Comparison of ENCODE assay signal across 9 mouse cellular contexts in the genomic region with DNA sequence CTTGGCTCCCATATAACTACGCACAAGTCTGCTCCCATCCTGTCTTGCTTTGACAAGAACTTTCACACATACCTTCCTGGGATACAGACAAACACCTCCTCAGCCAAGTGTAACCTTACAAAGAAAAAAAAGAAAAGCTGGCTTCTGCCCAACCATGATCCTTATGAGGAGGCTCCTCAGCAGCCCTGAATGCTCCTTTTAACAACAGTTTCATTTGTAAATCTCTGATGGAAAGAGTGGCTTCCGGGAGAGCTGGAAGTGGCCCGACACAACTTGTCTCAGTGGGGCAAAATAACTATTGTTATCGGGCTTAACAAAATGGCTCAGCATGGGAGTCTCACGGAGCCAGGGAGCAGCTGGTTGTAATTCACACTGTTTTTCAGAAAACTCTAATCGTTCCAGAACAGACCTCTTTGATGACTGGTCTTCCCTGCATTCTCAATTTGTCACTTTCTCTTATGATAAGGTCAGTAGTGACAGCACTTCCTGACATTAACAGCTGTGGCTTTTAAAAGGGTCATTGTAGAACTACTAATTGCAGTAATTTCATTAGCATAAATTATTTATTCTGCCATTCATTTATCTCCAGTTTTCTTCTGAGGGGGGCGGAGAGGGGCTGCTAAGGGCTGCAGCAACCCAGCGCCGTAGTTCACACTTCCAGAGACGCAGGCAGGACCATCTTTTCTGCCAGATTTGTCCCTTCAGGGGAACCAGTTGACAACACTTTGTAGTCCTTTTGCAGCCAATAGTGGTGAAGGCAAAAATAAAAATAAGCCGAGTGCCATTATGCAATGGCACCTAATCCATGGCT.
DNase-seq lines count a peak whose midpoint lies in the region; ATAC-seq and TF ChIP-seq lines count a peak whose summit lies in the region.
"Had no signal": no experiment of that assay in that cellular context is flagged by ENCODE, and none has a peak within 500 bp of the region (broad histone marks: within the 10 kb centered on the region; RNA-seq: fewer than 3 reads in every experiment).

No protein-coding gene starts in this region.

- peaks cover 18% of the 10 kb centered on the region for H3K27me3 ChIP-seq in heart, embryonic 12.5 days (replicated peaks)
- H3K27me3 ChIP-seq in forebrain, embryonic 11.5 days (ENCODE audit: control insufficient read depth, insufficient read depth, low read length): peaks cover 7% of the 10 kb centered on the region; the same call in 1 of the 2 replicates
- no peaks in the 10 kb centered on the region for H3K27me3 ChIP-seq in liver, embryonic 15.5 days
- no peaks in the 10 kb centered on the region for H3K27me3 ChIP-seq in thymus, adult 2 months (ENCODE audit: control insufficient read depth, insufficient read depth, low read length)

- H3K36me3 ChIP-seq in heart, embryonic 12.5 days: no peaks in the 10 kb centered on the region
- no peaks in the 10 kb centered on the region for H3K36me3 ChIP-seq in ES-E14 (ENCODE audit: control insufficient read depth, insufficient read depth, low read length, poor library complexity, severe bottlenecking)
- no peaks in the 10 kb centered on the region for H3K36me3 ChIP-seq in forebrain, embryonic 11.5 days (ENCODE audit: control insufficient read depth, insufficient read depth, low read length)
- H3K36me3 ChIP-seq in liver, embryonic 15.5 days (replicated peaks): no peaks in the 10 kb centered on the region
- H3K36me3 ChIP-seq in thymus, adult 2 months (ENCODE audit: control insufficient read depth, insufficient read depth, low read length): no peaks in the 10 kb centered on the region

- no peak for TF ChIP-seq CTCF in thymus, adult 2 months (IDR thresholded peaks at IDR 0.05; ENCODE audit: borderline replicate concordance, control insufficient read depth, extremely low read depth, insufficient read depth, low read length, poor library complexity)
- no peak for TF ChIP-seq CTCF in lung, adult 2 months (IDR thresholded peaks at IDR 0.05; ENCODE audit: insufficient read depth, low read length)

- in situ Hi-C loops in ES-E14 (cut with MboI; ENCODE audit: low sequenced_read_pairs in 2 of 2, unreplicated experiment in 2 of 2): no loop called here

- 2% methylated on average over 11 of the region's 11 CpGs for WGBS in heart, embryonic 12.5 days
- WGBS in forebrain, embryonic 11.5 days: 5% methylated on average over 11 of the region's 11 CpGs
- 17% methylated on average over 11 of the region's 11 CpGs for WGBS in liver, embryonic 15.5 days (ENCODE audit: insufficient replicate concordance)
- 63% methylated on average over 11 of the region's 11 CpGs for WGBS in thymus, adult 2 months
- 24% methylated on average over 11 of the region's 11 CpGs for WGBS in lung, adult 2 months

- no peaks in the 10 kb centered on the region for H3K9me3 ChIP-seq in heart, embryonic 12.5 days (replicated peaks)
- no peaks in the 10 kb centered on the region for H3K9me3 ChIP-seq in ES-E14 (ENCODE audit: control insufficient read depth, insufficient read depth, low read depth, low read length)
- H3K9me3 ChIP-seq in forebrain, embryonic 11.5 days (ENCODE audit: control insufficient read depth, low read length): no peaks in the 10 kb centered on the region
- no peaks in the 10 kb centered on the region for H3K9me3 ChIP-seq in liver, embryonic 15.5 days (replicated peaks)

- no peak for TF ChIP-seq POLR2A in thymus, adult 2 months (IDR thresholded peaks at IDR 0.05; ENCODE audit: control insufficient read depth, extremely low read depth, insufficient read depth, low read length, poor library complexity)
- no peak for TF ChIP-seq POLR2A in lung, adult 2 months (IDR thresholded peaks at IDR 0.05; ENCODE audit: borderline replicate concordance, extremely low read depth, low read depth, low read length)

- H3K27ac ChIP-seq in heart, embryonic 12.5 days (ENCODE audit: poor library complexity, severe bottlenecking): no peak overlapping the region
- H3K27ac ChIP-seq in ES-E14 (ENCODE audit: insufficient read depth, low read depth, low read length, poor library complexity, severe bottlenecking): no peak overlapping the region
- H3K27ac ChIP-seq in forebrain, embryonic 11.5 days (ENCODE audit: low read depth, low read length): no peak overlapping the region
- H3K27ac ChIP-seq in liver, embryonic 15.5 days (replicated peaks): no peak overlapping the region
- no peak overlapping the region for H3K27ac ChIP-seq in thymus, adult 2 months (ENCODE audit: control insufficient read depth, insufficient read depth, low read length)

- H3K4me1 ChIP-seq in heart, embryonic 12.5 days (replicated peaks): peaks cover 8% of the 10 kb centered on the region; the same call in 1 of the 2 replicates
- no peaks in the 10 kb centered on the region for H3K4me1 ChIP-seq in ES-E14 (ENCODE audit: control insufficient read depth in 2 of 2, insufficient read depth in 2 of 2, low read length in 2 of 2, poor library complexity in 1 of 2)
- peaks cover 2% of the 10 kb centered on the region; the same call in 1 of the 2 replicates for H3K4me1 ChIP-seq in forebrain, embryonic 11.5 days (replicated peaks; ENCODE audit: control insufficient read depth, insufficient read depth, low read length)
- no peaks in the 10 kb centered on the region for H3K4me1 ChIP-seq in liver, embryonic 15.5 days (replicated peaks)
- no peaks in the 10 kb centered on the region for H3K4me1 ChIP-seq in thymus, adult 2 months (replicated peaks; ENCODE audit: control insufficient read depth, insufficient read depth, low read length)
- H3K4me1 ChIP-seq in lung, adult 2 months (ENCODE audit: control insufficient read depth, insufficient read depth, low read length): no peaks in the 10 kb centered on the region; the same call in 1 of the 2 replicates

- peak; percentile 38; the same call in 1 of the 2 replicates for ATAC-seq in heart, embryonic 12.5 days (ENCODE audit: insufficient number of reproducible peaks, low FRiP score)
- peak; percentile 68 for ATAC-seq in forebrain, embryonic 11.5 days (replicated peaks; ENCODE audit: low FRiP score)
- no peak for ATAC-seq in liver, embryonic 15.5 days (ENCODE audit: insufficient read depth)

- DNase-seq in heart, adult 9 months (ENCODE audit: low spot score in 2 of 2): no peak
- peak; percentile 9 for DNase-seq in ES-E14 (ENCODE audit: low read depth, low spot score)
- DNase-seq in forebrain, embryonic 11.5 days (ENCODE audit: low spot score): peak; percentile 53
- no peak for DNase-seq in thymus, adult 2 months
- DNase-seq in testis, postnatal 14 days (ENCODE audit: low spot score): no peak
- DNase-seq in lung, adult 2 months: no peak
- DNase-seq: lung, postnatal 14 days had no signal

- peak overlapping the region; percentile 67 for H3K4me2 ChIP-seq in heart, embryonic 12.5 days
- peak overlapping the region; percentile 1; the same call in 1 of the 2 replicates for H3K4me2 ChIP-seq in forebrain, embryonic 11.5 days (ENCODE audit: low read depth, low read length, severe bottlenecking)
- H3K4me2 ChIP-seq in liver, embryonic 15.5 days: 0 out of 2 replicates have a peak overlapping the region, but pooled peaks have one; percentile 1

- H3K9ac ChIP-seq in heart, embryonic 12.5 days: no peak overlapping the region
- no peak overlapping the region for H3K9ac ChIP-seq in ES-E14 (ENCODE audit: insufficient read depth, low read depth, low read length, poor library complexity, severe bottlenecking)
- H3K9ac ChIP-seq in forebrain, embryonic 11.5 days (ENCODE audit: low read length): no peak overlapping the region
- H3K9ac ChIP-seq in liver, embryonic 15.5 days: no peak overlapping the region

- H3K4me3 ChIP-seq in heart, embryonic 12.5 days: peak overlapping the region; percentile 21
- H3K4me3 ChIP-seq in ES-E14 (ENCODE audit: insufficient read depth in 1 of 2, low read depth in 1 of 2, low read length in 2 of 2, poor library complexity in 1 of 2, severe bottlenecking in 1 of 2): no peak overlapping the region
- H3K4me3 ChIP-seq in forebrain, embryonic 11.5 days (ENCODE audit: low read depth, low read length): no peak overlapping the region
- H3K4me3 ChIP-seq in liver, embryonic 15.5 days (replicated peaks): no peak overlapping the region
- H3K4me3 ChIP-seq in thymus, adult 2 months (ENCODE audit: control insufficient read depth, insufficient read depth, low read length): no peak overlapping the region
- H3K4me3 ChIP-seq in lung, adult 2 months (replicated peaks; ENCODE audit: extremely low read depth, low read depth, low read length): no peak overlapping the region

TF ChIP-seq in ES-E14, 5 proteins besides CTCF, POLR2A, EP300 and RAD21:
- TF ChIP-seq MAFK (IDR thresholded peaks at IDR 0.05; ENCODE audit: insufficient read depth, low read depth, low read length) (no peak), ZC3H11A (IDR thresholded peaks at IDR 0.05; ENCODE audit: borderline replicate concordance, low read depth, low read length) (no peak), CHD2 (IDR thresholded peaks at IDR 0.05; ENCODE audit: low read depth, low read length) (no peak), ZNF384 (IDR thresholded peaks at IDR 0.05; ENCODE audit: low read depth, low read length) (no peak), HCFC1 (IDR thresholded peaks at IDR 0.05; ENCODE audit: borderline replicate concordance, insufficient read depth, low read length) (no peak)
TF ChIP-seq in ES-E14: peak in this region for 0.

Comparison
In these comparisons a context has a peak if more than half of its experiments do, and no peak if none do; other contexts are left out.
1. H3K4me2 ChIP-seq: peak in every context shown above with its lines; median percentile 67 in heart, embryonic 12.5 days; 1 in forebrain, embryonic 11.5 days; 1 in liver, embryonic 15.5 days.
2. DNase-seq: peak in ES-E14 (single experiment) and forebrain, embryonic 11.5 days (single experiment); none in heart, adult 9 months (0 of 2), thymus, adult 2 months (single experiment), testis, postnatal 14 days (single experiment) and lung, adult 2 months (single experiment).